Mouse (Mus musculus): ENCODE data around the gene Hspe1. TPM values are rescaled to one million over a fixed set of nuclear protein-coding genes. Genes with fewer than 3 reads are reported as not detected.
"Not testable (repeated sequence)": the region's sequence is repeated elsewhere in the genome, so short reads cannot be mapped to it uniquely, and the experiment has no call there.

Hspe1 gene
- total and polyA plus RNA-seq, 2 experiments from 2014 or later, result 85.5 to 263 TPM

DNA sequence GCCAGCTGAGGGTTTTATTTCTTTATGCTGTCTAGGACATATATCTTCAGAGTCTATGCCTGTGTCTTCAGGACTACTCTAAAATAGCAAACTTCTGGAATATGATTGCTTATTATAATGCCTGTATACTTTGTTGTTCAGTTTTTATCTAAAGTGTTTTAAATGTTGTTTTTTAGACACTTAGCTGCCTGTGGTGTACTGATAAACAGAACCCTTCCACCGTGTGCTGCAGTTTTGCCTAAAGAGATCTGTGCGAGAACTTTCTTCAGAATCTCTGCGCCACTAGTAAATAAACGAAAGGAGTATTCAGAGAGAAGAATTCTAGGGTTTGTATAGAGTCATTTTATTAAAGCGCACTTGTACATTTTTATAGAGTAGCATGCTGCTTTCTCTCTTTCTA is 26.8 kb upstream of the Hspe1 start:
- WGBS, result 94% methylated on average over 5 of the region's 5 CpGs
- no peak for DNase-seq (ENCODE audit: low spot score)
- TF ChIP-seq CTCF (IDR thresholded peaks at IDR 0.05), result no peak
- no peaks in the 10 kb centered on the region for H3K27me3 ChIP-seq (ENCODE audit: insufficient read depth, low read length)
- H3K9ac ChIP-seq (replicated peaks; ENCODE audit: low read length, poor library complexity, severe bottlenecking), result no peak overlapping the region
- no peak overlapping the region for H3K4me3 ChIP-seq (ENCODE audit: low read depth, low read length)
- ATAC-seq (ENCODE audit: low FRiP score), result no peak
- H3K9me3 ChIP-seq (ENCODE audit: low read length), result no peaks in the 10 kb centered on the region
- H3K36me3 ChIP-seq (ENCODE audit: insufficient read depth, low read length), result peaks cover 8% of the 10 kb centered on the region; the same call in 1 of the 2 replicates
- H3K4me1 ChIP-seq (ENCODE audit: insufficient read depth, low read length), result no peaks in the 10 kb centered on the region
- H3K27ac ChIP-seq (ENCODE audit: low read depth, low read length), result no peak overlapping the region
- H3K4me2 ChIP-seq (ENCODE audit: low read depth, low read length, poor library complexity, severe bottlenecking), result no peak overlapping the region

DNA sequence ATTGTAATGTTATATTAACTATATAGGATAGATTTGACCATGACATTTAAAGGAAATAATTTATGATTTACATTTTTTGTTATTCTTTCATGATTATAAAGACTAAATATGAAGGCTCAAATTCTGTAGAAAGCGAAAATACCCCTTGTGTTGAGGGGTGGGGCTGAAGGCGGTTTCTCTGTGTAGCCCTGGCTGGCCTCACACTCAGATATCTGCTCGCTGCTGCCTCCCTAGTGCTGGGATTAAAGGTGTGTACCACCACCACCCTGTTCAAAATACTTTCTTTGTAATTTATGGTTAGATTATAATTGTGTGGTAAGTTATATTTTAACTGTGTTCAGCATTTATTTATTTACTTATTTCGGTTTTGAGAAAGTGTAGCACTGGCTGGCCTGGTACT is 26.2 kb upstream of the Hspe1 start:
- H3K36me3 ChIP-seq (ENCODE audit: insufficient read depth, low read length), result peaks cover 8% of the 10 kb centered on the region; the same call in 1 of the 2 replicates
- no peak overlapping the region for H3K27ac ChIP-seq (ENCODE audit: low read depth, low read length)
- DNase-seq (ENCODE audit: low spot score) (no peak), ATAC-seq (ENCODE audit: low FRiP score) (no peak)
- 91% methylated on average over 4 of the region's 4 CpGs for WGBS
- H3K4me2 ChIP-seq (ENCODE audit: low read depth, low read length, poor library complexity, severe bottlenecking), result no peak overlapping the region
- TF ChIP-seq CTCF (IDR thresholded peaks at IDR 0.05), result no peak
- H3K4me3 ChIP-seq (ENCODE audit: low read depth, low read length), result no peak overlapping the region
- no peak overlapping the region for H3K9ac ChIP-seq (replicated peaks; ENCODE audit: low read length, poor library complexity, severe bottlenecking)
- no peaks in the 10 kb centered on the region for H3K27me3 ChIP-seq (ENCODE audit: insufficient read depth, low read length)
- no peaks in the 10 kb centered on the region for H3K9me3 ChIP-seq (ENCODE audit: low read length)
- no peaks in the 10 kb centered on the region for H3K4me1 ChIP-seq (ENCODE audit: insufficient read depth, low read length)

DNA sequence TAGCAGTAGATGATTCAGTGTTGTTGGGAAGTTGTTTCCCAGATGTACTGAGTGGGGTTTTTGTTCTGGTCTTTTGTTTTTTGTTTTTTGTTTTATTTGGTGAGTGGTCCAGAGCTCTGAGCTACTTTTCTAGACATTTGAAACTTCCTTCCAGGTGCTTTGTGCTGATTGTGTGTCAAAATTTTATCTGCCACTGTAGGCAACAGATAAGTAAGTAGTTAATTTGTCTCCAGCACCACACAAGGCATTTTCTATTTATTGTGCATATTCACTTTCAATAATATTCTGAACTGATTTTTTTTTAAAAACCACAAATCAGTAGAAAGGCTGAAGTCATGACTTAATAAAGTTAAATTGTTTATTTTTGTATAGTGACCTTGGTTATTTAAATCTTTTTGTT is 15.6 kb upstream of the Hspe1 start:
- not testable (repeated sequence) for H3K4me2 ChIP-seq (ENCODE audit: low read depth, low read length, poor library complexity, severe bottlenecking); H3K9me3 ChIP-seq (ENCODE audit: low read length); H3K36me3 ChIP-seq (ENCODE audit: insufficient read depth, low read length); ATAC-seq (ENCODE audit: low FRiP score); DNase-seq (ENCODE audit: low spot score); H3K4me1 ChIP-seq (ENCODE audit: insufficient read depth, low read length); H3K9ac ChIP-seq (replicated peaks; ENCODE audit: low read length, poor library complexity, severe bottlenecking); H3K4me3 ChIP-seq (ENCODE audit: low read depth, low read length); H3K27me3 ChIP-seq (ENCODE audit: insufficient read depth, low read length); H3K27ac ChIP-seq (ENCODE audit: low read depth, low read length)

DNA sequence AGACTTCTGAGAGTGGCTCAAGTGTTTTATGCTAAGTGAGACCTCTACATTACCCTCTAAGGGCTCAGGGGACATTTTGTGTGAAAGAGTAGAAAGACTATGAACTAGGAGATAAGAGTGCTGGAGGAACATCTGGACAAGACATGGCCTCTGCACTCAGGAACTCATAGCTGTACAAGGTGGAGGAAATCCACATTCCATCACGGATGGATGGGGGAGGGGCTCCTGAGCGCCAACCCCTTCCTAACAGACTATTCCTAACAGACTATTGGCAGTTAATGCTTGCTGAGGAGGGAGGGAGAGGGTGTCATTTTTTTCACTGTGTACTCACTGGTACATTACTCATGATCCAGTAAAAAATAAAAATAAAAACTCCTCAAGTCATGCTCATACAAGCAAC is 13.2 kb upstream of the Hspe1 start:
- no peak for DNase-seq (ENCODE audit: low spot score)
- Histone ChIP-seq H3K4me3 (ENCODE audit: low read depth, low read length) (no peak overlapping the region), H3K9me3 (ENCODE audit: low read length) (no peaks in the 10 kb centered on the region), H3K27ac (ENCODE audit: low read depth, low read length) (no peak overlapping the region), H3K9ac (replicated peaks; ENCODE audit: low read length, poor library complexity, severe bottlenecking) (no peak overlapping the region), H3K4me1 (ENCODE audit: insufficient read depth, low read length) (no peaks in the 10 kb centered on the region), H3K4me2 (ENCODE audit: low read depth, low read length, poor library complexity, severe bottlenecking) (no peak overlapping the region), H3K27me3 (ENCODE audit: insufficient read depth, low read length) (no peaks in the 10 kb centered on the region), H3K36me3 (ENCODE audit: insufficient read depth, low read length) (peaks cover 20% of the 10 kb centered on the region)
- no peak for ATAC-seq (ENCODE audit: low FRiP score)
- no peak for TF ChIP-seq CTCF (IDR thresholded peaks at IDR 0.05)
- 68% methylated on average over 2 of the region's 2 CpGs for WGBS

DNA sequence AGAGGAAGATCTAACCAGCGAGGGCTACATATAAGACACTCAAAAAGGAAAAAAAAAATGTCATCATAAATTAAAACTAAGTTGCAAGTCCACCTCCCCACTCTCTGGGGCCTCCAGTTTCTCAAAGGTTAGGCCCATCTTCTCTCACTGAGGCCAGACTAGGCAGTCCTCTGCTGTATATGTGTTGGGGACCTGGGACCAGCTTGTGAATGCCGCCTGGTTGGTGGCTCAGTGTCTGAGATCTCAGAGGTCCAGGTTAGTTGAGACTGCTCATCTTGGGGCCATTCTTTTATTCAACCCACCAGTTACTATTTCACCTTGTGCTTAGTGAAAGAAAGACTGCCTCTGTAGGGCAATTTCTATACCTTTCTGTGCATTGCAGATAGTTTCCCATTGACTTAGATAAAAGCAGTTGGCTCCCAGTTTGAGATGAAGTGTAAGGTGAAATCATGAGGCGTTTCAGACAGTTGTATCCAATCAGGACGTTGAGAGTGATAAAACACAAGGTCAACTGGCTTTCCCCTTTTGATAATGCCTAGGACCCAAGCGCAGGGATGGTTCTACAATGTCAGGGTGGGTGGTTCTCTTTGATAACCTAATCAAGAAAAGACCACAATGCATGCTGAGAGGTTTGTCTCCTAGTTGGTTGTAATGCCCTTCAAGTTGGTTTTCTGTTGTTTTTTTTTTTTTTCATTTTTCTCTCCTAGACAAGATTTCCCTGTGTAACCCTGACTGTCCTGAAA is 12.1 kb upstream of the Hspe1 start:
- Histone ChIP-seq H3K27ac (ENCODE audit: low read depth, low read length) (no peak overlapping the region), H3K36me3 (ENCODE audit: insufficient read depth, low read length) (peaks cover 26% of the 10 kb centered on the region), H3K4me2 (ENCODE audit: low read depth, low read length, poor library complexity, severe bottlenecking) (no peak overlapping the region), H3K4me1 (ENCODE audit: insufficient read depth, low read length) (no peaks in the 10 kb centered on the region), H3K9me3 (ENCODE audit: low read length) (no peaks in the 10 kb centered on the region), H3K4me3 (ENCODE audit: low read depth, low read length) (no peak overlapping the region), H3K9ac (replicated peaks; ENCODE audit: low read length, poor library complexity, severe bottlenecking) (no peak overlapping the region), H3K27me3 (ENCODE audit: insufficient read depth, low read length) (no peaks in the 10 kb centered on the region)
- TF ChIP-seq CTCF (IDR thresholded peaks at IDR 0.05), result no peak
- ATAC-seq (ENCODE audit: low FRiP score) (no peak), DNase-seq (ENCODE audit: low spot score) (no peak)
- WGBS, result 79% methylated on average over 5 of the region's 5 CpGs

DNA sequence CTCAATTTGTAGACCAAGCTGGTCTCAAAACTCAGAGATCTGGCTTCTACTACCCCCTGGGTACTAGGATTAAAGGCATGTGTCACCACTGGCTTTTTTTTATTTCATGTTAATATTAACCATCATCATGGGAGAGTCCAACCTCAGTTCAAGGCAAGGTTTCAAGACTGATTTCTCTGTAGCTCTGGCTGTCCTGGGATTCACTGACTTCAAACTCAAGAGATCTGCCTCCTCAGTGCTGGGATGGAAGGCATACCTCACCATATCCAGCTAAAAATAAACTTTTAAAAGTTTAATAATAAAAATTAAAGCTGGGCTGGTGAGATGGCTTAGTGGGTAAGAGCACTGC is 11.6 kb upstream of the Hspe1 start:
- Histone ChIP-seq H3K4me3 (ENCODE audit: low read depth, low read length) (no peak overlapping the region), H3K4me2 (ENCODE audit: low read depth, low read length, poor library complexity, severe bottlenecking) (no peak overlapping the region), H3K27ac (ENCODE audit: low read depth, low read length) (no peak overlapping the region), H3K27me3 (ENCODE audit: insufficient read depth, low read length) (no peaks in the 10 kb centered on the region), H3K9ac (replicated peaks; ENCODE audit: low read length, poor library complexity, severe bottlenecking) (no peak overlapping the region), H3K4me1 (ENCODE audit: insufficient read depth, low read length) (no peaks in the 10 kb centered on the region), H3K36me3 (ENCODE audit: insufficient read depth, low read length) (peaks cover 25% of the 10 kb centered on the region), H3K9me3 (ENCODE audit: low read length) (no peaks in the 10 kb centered on the region)
- DNase-seq (ENCODE audit: low spot score) (no peak), ATAC-seq (ENCODE audit: low FRiP score) (no peak)
- no peak for TF ChIP-seq CTCF (IDR thresholded peaks at IDR 0.05)

Data from midbrain, postnatal 0 days (tissue).